Mouse (Mus musculus): ENCODE measurements around the gene Mettl21e. TPM values are rescaled to one million over a fixed set of nuclear protein-coding genes. Genes with fewer than 3 reads are reported as not detected.

Mettl21e gene
- polyA plus RNA-seq, 1 experiment from 2014 or later, result 3.1 TPM

- Histone ChIP-seq H3K4me1 (ENCODE audit: control insufficient read depth, insufficient read depth, low read length) (no peaks in the 10 kb centered on the region), H3K27ac (ENCODE audit: low read length) (no peak overlapping the region), H3K36me3 (ENCODE audit: control insufficient read depth, insufficient read depth, low read length) (no peaks in the 10 kb centered on the region), H3K9ac (ENCODE audit: low read length) (no peak overlapping the region), H3K9me3 (replicated peaks; ENCODE audit: control insufficient read depth, low read length) (no peaks in the 10 kb centered on the region), H3K4me3 (replicated peaks; ENCODE audit: low read length) (no peak overlapping the region), H3K4me2 (ENCODE audit: low read depth, low read length) (no peak overlapping the region), H3K27me3 (ENCODE audit: control insufficient read depth, insufficient read depth, low read length) (no peaks in the 10 kb centered on the region)
- WGBS, result 54% methylated on average over 2 of the region's 2 CpGs
- ATAC-seq (ENCODE audit: insufficient read depth, low FRiP score), result no peak
These were observed 4.3 kb downstream of the Mettl21e start for GRCm38 (mm10) chr1:44214443-44214842.

GRCm38 (mm10) chr1:44202876-44203275 is 15.9 kb downstream of the Mettl21e start:
- Histone ChIP-seq H3K36me3 (ENCODE audit: control insufficient read depth, insufficient read depth, low read length) (no peaks in the 10 kb centered on the region), H3K27me3 (ENCODE audit: control insufficient read depth, insufficient read depth, low read length) (peaks cover 5% of the 10 kb centered on the region), H3K4me1 (ENCODE audit: control insufficient read depth, insufficient read depth, low read length) (no peaks in the 10 kb centered on the region), H3K4me3 (replicated peaks; ENCODE audit: low read length) (no peak overlapping the region), H3K9ac (ENCODE audit: low read length) (no peak overlapping the region), H3K27ac (ENCODE audit: low read length) (no peak overlapping the region), H3K4me2 (ENCODE audit: low read depth, low read length) (no peak overlapping the region), H3K9me3 (replicated peaks; ENCODE audit: control insufficient read depth, low read length) (no peaks in the 10 kb centered on the region)
- WGBS, result 89% methylated on average over 15 of the region's 15 CpGs
- ATAC-seq (ENCODE audit: insufficient read depth, low FRiP score), result no peak

- H3K36me3 ChIP-seq (ENCODE audit: control insufficient read depth, insufficient read depth, low read length), result no peaks in the 10 kb centered on the region
- no peak overlapping the region for H3K27ac ChIP-seq (ENCODE audit: low read length)
- ATAC-seq (ENCODE audit: insufficient read depth, low FRiP score), result 0 out of 2 replicates have a peak, but pooled peaks have one; percentile 25
- no peaks in the 10 kb centered on the region for H3K4me1 ChIP-seq (ENCODE audit: control insufficient read depth, insufficient read depth, low read length)
- H3K4me2 ChIP-seq (ENCODE audit: low read depth, low read length), result peak overlapping the region; percentile 97
- H3K27me3 ChIP-seq (ENCODE audit: control insufficient read depth, insufficient read depth, low read length), result peaks cover 5% of the 10 kb centered on the region
- H3K9ac ChIP-seq (ENCODE audit: low read length), result peak overlapping the region; percentile 62
- no peaks in the 10 kb centered on the region for H3K9me3 ChIP-seq (replicated peaks; ENCODE audit: control insufficient read depth, low read length)
- 12% methylated on average over 47 of the region's 47 CpGs for WGBS
- peak overlapping the region; percentile 50 for H3K4me3 ChIP-seq (replicated peaks; ENCODE audit: low read length)
These were observed 20.2 kb downstream of the Mettl21e start for GRCm38 (mm10) chr1:44198273-44199171.

GRCm38 (mm10) chr1:44186396-44186795 is 32.4 kb downstream of the Mettl21e start:
- H3K27ac ChIP-seq (ENCODE audit: low read length), result no peak overlapping the region
- no peak overlapping the region for H3K4me2 ChIP-seq (ENCODE audit: low read depth, low read length)
- H3K27me3 ChIP-seq (ENCODE audit: control insufficient read depth, insufficient read depth, low read length), result no peaks in the 10 kb centered on the region

GRCm38 (mm10) chr1:44178086-44178485 is 40.7 kb downstream of the Mettl21e start:
- 90% methylated on average over 5 of the region's 5 CpGs for WGBS
- no peak overlapping the region for H3K27ac ChIP-seq (ENCODE audit: low read length)
- no peak overlapping the region for H3K4me3 ChIP-seq (replicated peaks; ENCODE audit: low read length)
- H3K27me3 ChIP-seq (ENCODE audit: control insufficient read depth, insufficient read depth, low read length), result no peaks in the 10 kb centered on the region
- no peak overlapping the region for H3K9ac ChIP-seq (ENCODE audit: low read length)
- H3K36me3 ChIP-seq (ENCODE audit: control insufficient read depth, insufficient read depth, low read length), result 0 out of 2 replicates have a peak, but pooled peaks cover 8% of the 10 kb centered on the region
- no peak for ATAC-seq (ENCODE audit: insufficient read depth, low FRiP score)
- H3K9me3 ChIP-seq (replicated peaks; ENCODE audit: control insufficient read depth, low read length), result no peaks in the 10 kb centered on the region
- H3K4me2 ChIP-seq (ENCODE audit: low read depth, low read length), result no peak overlapping the region
- H3K4me1 ChIP-seq (ENCODE audit: control insufficient read depth, insufficient read depth, low read length), result no peaks in the 10 kb centered on the region

More at GRCm38 (mm10) chr1:44186396-44186795, 32.4 kb downstream of the Mettl21e start:
- no peaks in the 10 kb centered on the region for H3K36me3 ChIP-seq (ENCODE audit: control insufficient read depth, insufficient read depth, low read length)
- no peak overlapping the region for H3K4me3 ChIP-seq (replicated peaks; ENCODE audit: low read length)
- no peak for ATAC-seq (ENCODE audit: insufficient read depth, low FRiP score)
- no peak overlapping the region for H3K9ac ChIP-seq (ENCODE audit: low read length)
- no peaks in the 10 kb centered on the region for H3K4me1 ChIP-seq (ENCODE audit: control insufficient read depth, insufficient read depth, low read length)
- H3K9me3 ChIP-seq (replicated peaks; ENCODE audit: control insufficient read depth, low read length), result no peaks in the 10 kb centered on the region

GRCm38 (mm10) chr1:44173903-44174302 is 44.9 kb downstream of the Mettl21e start:
- H3K4me2 ChIP-seq (ENCODE audit: low read depth, low read length), result no peak overlapping the region
- WGBS, result 81% methylated on average over 8 of the region's 8 CpGs

GRCm38 (mm10) chr1:44172656-44173055 is 46.1 kb downstream of the Mettl21e start:
- Histone ChIP-seq H3K27ac (ENCODE audit: low read length) (no peak overlapping the region), H3K4me1 (ENCODE audit: control insufficient read depth, insufficient read depth, low read length) (no peaks in the 10 kb centered on the region), H3K27me3 (ENCODE audit: control insufficient read depth, insufficient read depth, low read length) (no peaks in the 10 kb centered on the region), H3K9me3 (replicated peaks; ENCODE audit: control insufficient read depth, low read length) (peaks cover 3% of the 10 kb centered on the region; the same call in 1 of the 2 replicates), H3K4me2 (ENCODE audit: low read depth, low read length) (no peak overlapping the region), H3K9ac (ENCODE audit: low read length) (no peak overlapping the region), H3K4me3 (replicated peaks; ENCODE audit: low read length) (no peak overlapping the region), H3K36me3 (ENCODE audit: control insufficient read depth, insufficient read depth, low read length) (peaks cover 40% of the 10 kb centered on the region)
- ATAC-seq (ENCODE audit: insufficient read depth, low FRiP score), result no peak
- 98% methylated on average over 4 of the region's 4 CpGs for WGBS

More at GRCm38 (mm10) chr1:44173903-44174302, 44.9 kb downstream of the Mettl21e start:
- no peak overlapping the region for H3K27ac ChIP-seq (ENCODE audit: low read length)
- no peak overlapping the region for H3K9ac ChIP-seq (ENCODE audit: low read length)
- no peaks in the 10 kb centered on the region for H3K4me1 ChIP-seq (ENCODE audit: control insufficient read depth, insufficient read depth, low read length)
- H3K36me3 ChIP-seq (ENCODE audit: control insufficient read depth, insufficient read depth, low read length), result peaks cover 30% of the 10 kb centered on the region
- H3K9me3 ChIP-seq (replicated peaks; ENCODE audit: control insufficient read depth, low read length), result peaks cover 3% of the 10 kb centered on the region; the same call in 1 of the 2 replicates
- no peak overlapping the region for H3K4me3 ChIP-seq (replicated peaks; ENCODE audit: low read length)
- H3K27me3 ChIP-seq (ENCODE audit: control insufficient read depth, insufficient read depth, low read length), result no peaks in the 10 kb centered on the region
- ATAC-seq (ENCODE audit: insufficient read depth, low FRiP score), result no peak

- Histone ChIP-seq H3K4me1 (ENCODE audit: control insufficient read depth, insufficient read depth, low read length) (no peaks in the 10 kb centered on the region), H3K36me3 (ENCODE audit: control insufficient read depth, insufficient read depth, low read length) (peaks cover 42% of the 10 kb centered on the region), H3K4me3 (replicated peaks; ENCODE audit: low read length) (no peak overlapping the region), H3K27ac (ENCODE audit: low read length) (no peak overlapping the region), H3K9ac (ENCODE audit: low read length) (no peak overlapping the region), H3K9me3 (replicated peaks; ENCODE audit: control insufficient read depth, low read length) (peaks cover 3% of the 10 kb centered on the region; the same call in 1 of the 2 replicates), H3K4me2 (ENCODE audit: low read depth, low read length) (no peak overlapping the region), H3K27me3 (ENCODE audit: control insufficient read depth, insufficient read depth, low read length) (no peaks in the 10 kb centered on the region)
- 95% methylated on average over 3 of the region's 3 CpGs for WGBS
- ATAC-seq (ENCODE audit: insufficient read depth, low FRiP score), result no peak
These were observed 50.8 kb downstream of the Mettl21e start for GRCm38 (mm10) chr1:44167859-44168383.

GRCm38 (mm10) chr1:44162389-44162788 is 56.4 kb downstream of the Mettl21e start:
- Histone ChIP-seq H3K27me3 (ENCODE audit: control insufficient read depth, insufficient read depth, low read length) (no peaks in the 10 kb centered on the region), H3K4me1 (ENCODE audit: control insufficient read depth, insufficient read depth, low read length) (no peaks in the 10 kb centered on the region), H3K9me3 (replicated peaks; ENCODE audit: control insufficient read depth, low read length) (no peaks in the 10 kb centered on the region), H3K9ac (ENCODE audit: low read length) (no peak overlapping the region), H3K36me3 (ENCODE audit: control insufficient read depth, insufficient read depth, low read length) (peaks cover 21% of the 10 kb centered on the region), H3K4me2 (ENCODE audit: low read depth, low read length) (no peak overlapping the region), H3K4me3 (replicated peaks; ENCODE audit: low read length) (no peak overlapping the region), H3K27ac (ENCODE audit: low read length) (no peak overlapping the region)
- 88% methylated on average over 5 of the region's 5 CpGs for WGBS
- no peak for ATAC-seq (ENCODE audit: insufficient read depth, low FRiP score)

Data from stomach, embryonic 16.5 days (tissue).